Mouse (Mus musculus): ENCODE measurements at regions not wholly inside any gene's neighbourhood (a gene's known extent, or its start where the extent isn't known, plus 50 kb on each side); places are given as distances from the start of the nearest gene placed in this dataset.

- H3K4me2 ChIP-seq (ENCODE audit: low read length): no peak overlapping the region
- no peak for DNase-seq
- H3K4me3 ChIP-seq (replicated peaks; ENCODE audit: low read depth, low read length): no peak overlapping the region
- H3K4me1 ChIP-seq (ENCODE audit: control insufficient read depth, insufficient read depth, low read length): no peaks in the 10 kb centered on the region
- H3K36me3 ChIP-seq (ENCODE audit: control insufficient read depth, insufficient read depth, low read length): no peaks in the 10 kb centered on the region
- H3K27me3 ChIP-seq (ENCODE audit: control insufficient read depth, insufficient read depth, low read length): no peaks in the 10 kb centered on the region
- no peak overlapping the region for H3K9ac ChIP-seq (replicated peaks; ENCODE audit: low read length)
- H3K27ac ChIP-seq (replicated peaks; ENCODE audit: low read depth, low read length): no peak overlapping the region
- 79% methylated on average over 1 of the region's 1 CpGs for WGBS
- ATAC-seq (ENCODE audit: low FRiP score, low TSS enrichment): no peak
- H3K9me3 ChIP-seq (ENCODE audit: control insufficient read depth, low read length): no peaks in the 10 kb centered on the region
These were observed 145.9 kb downstream of the Fam84a start for GRCm38 (mm10) chr12:14005991-14006390.

GRCm38 (mm10) chr12:14001672-14002071 lies 150.2 kb downstream of the Fam84a start:
- no peaks in the 10 kb centered on the region for H3K27me3 ChIP-seq (ENCODE audit: control insufficient read depth, insufficient read depth, low read length)
- no peak overlapping the region for H3K27ac ChIP-seq (replicated peaks; ENCODE audit: low read depth, low read length)
- ATAC-seq (ENCODE audit: low FRiP score, low TSS enrichment) (no peak), DNase-seq (no peak)
- no peak overlapping the region for H3K9ac ChIP-seq (replicated peaks; ENCODE audit: low read length)
- H3K9me3 ChIP-seq (ENCODE audit: control insufficient read depth, low read length): no peaks in the 10 kb centered on the region
- no peak overlapping the region for H3K4me3 ChIP-seq (replicated peaks; ENCODE audit: low read depth, low read length)
- WGBS: 61% methylated on average over 1 of the region's 1 CpGs
- no peak overlapping the region for H3K4me2 ChIP-seq (ENCODE audit: low read length)
- H3K4me1 ChIP-seq (ENCODE audit: control insufficient read depth, insufficient read depth, low read length): no peaks in the 10 kb centered on the region
- no peaks in the 10 kb centered on the region for H3K36me3 ChIP-seq (ENCODE audit: control insufficient read depth, insufficient read depth, low read length)

- Histone ChIP-seq H3K4me3 (replicated peaks; ENCODE audit: low read depth, low read length) (no peak overlapping the region), H3K36me3 (ENCODE audit: control insufficient read depth, insufficient read depth, low read length) (no peaks in the 10 kb centered on the region), H3K9ac (replicated peaks; ENCODE audit: low read length) (no peak overlapping the region), H3K4me2 (ENCODE audit: low read length) (no peak overlapping the region), H3K27me3 (ENCODE audit: control insufficient read depth, insufficient read depth, low read length) (no peaks in the 10 kb centered on the region), H3K9me3 (ENCODE audit: control insufficient read depth, low read length) (no peaks in the 10 kb centered on the region), H3K4me1 (ENCODE audit: control insufficient read depth, insufficient read depth, low read length) (peaks cover 3% of the 10 kb centered on the region; the same call in 1 of the 2 replicates), H3K27ac (replicated peaks; ENCODE audit: low read depth, low read length) (no peak overlapping the region; the same call in 1 of the 2 replicates)
- 13% methylated on average over 1 of the region's 1 CpGs for WGBS
- DNase-seq: no peak
- ATAC-seq (ENCODE audit: low FRiP score, low TSS enrichment): peak; percentile 51
These were observed 167.5 kb downstream of the Fam84a start for GRCm38 (mm10) chr12:13984396-13984776.

- WGBS: 28% methylated on average over 7 of the region's 7 CpGs
- Histone ChIP-seq H3K27me3 (ENCODE audit: control insufficient read depth, insufficient read depth, low read length) (no peaks in the 10 kb centered on the region), H3K4me3 (replicated peaks; ENCODE audit: low read depth, low read length) (no peak overlapping the region), H3K4me2 (ENCODE audit: low read length) (no peak overlapping the region), H3K4me1 (ENCODE audit: control insufficient read depth, insufficient read depth, low read length) (peaks cover 3% of the 10 kb centered on the region; the same call in 1 of the 2 replicates), H3K9me3 (ENCODE audit: control insufficient read depth, low read length) (no peaks in the 10 kb centered on the region), H3K9ac (replicated peaks; ENCODE audit: low read length) (no peak overlapping the region), H3K36me3 (ENCODE audit: control insufficient read depth, insufficient read depth, low read length) (no peaks in the 10 kb centered on the region), H3K27ac (replicated peaks; ENCODE audit: low read depth, low read length) (no peak overlapping the region; the same call in 1 of the 2 replicates)
- peak; percentile 55 for DNase-seq
- ATAC-seq (ENCODE audit: low FRiP score, low TSS enrichment): peak; percentile 60
These were observed 168.0 kb downstream of the Fam84a start for GRCm38 (mm10) chr12:13983631-13984395.

- DNase-seq (no peak), ATAC-seq (ENCODE audit: low FRiP score, low TSS enrichment) (no peak)
- Histone ChIP-seq H3K27me3 (ENCODE audit: control insufficient read depth, insufficient read depth, low read length) (no peaks in the 10 kb centered on the region), H3K4me1 (ENCODE audit: control insufficient read depth, insufficient read depth, low read length) (no peaks in the 10 kb centered on the region), H3K9ac (replicated peaks; ENCODE audit: low read length) (no peak overlapping the region), H3K9me3 (ENCODE audit: control insufficient read depth, low read length) (no peaks in the 10 kb centered on the region), H3K27ac (replicated peaks; ENCODE audit: low read depth, low read length) (no peak overlapping the region), H3K36me3 (ENCODE audit: control insufficient read depth, insufficient read depth, low read length) (no peaks in the 10 kb centered on the region), H3K4me3 (replicated peaks; ENCODE audit: low read depth, low read length) (no peak overlapping the region), H3K4me2 (ENCODE audit: low read length) (no peak overlapping the region)
- WGBS: 92% methylated on average over 3 of the region's 3 CpGs
These were observed 187.3 kb downstream of the Fam84a start for GRCm38 (mm10) chr12:13964537-13964936.

- 94% methylated on average over 4 of the region's 4 CpGs for WGBS
These were observed 212.4 kb downstream of the Fam84a start for GRCm38 (mm10) chr12:13939494-13939893.

GRCm38 (mm10) chr12:13921066-13921465 lies 230.8 kb downstream of the Fam84a start:
- H3K9me3 ChIP-seq (ENCODE audit: control insufficient read depth, low read length): no peaks in the 10 kb centered on the region
- no peaks in the 10 kb centered on the region for H3K36me3 ChIP-seq (ENCODE audit: control insufficient read depth, insufficient read depth, low read length)
- H3K4me3 ChIP-seq (replicated peaks; ENCODE audit: low read depth, low read length): no peak overlapping the region
- ATAC-seq (ENCODE audit: low FRiP score, low TSS enrichment) (no peak), DNase-seq (no peak)
- H3K27me3 ChIP-seq (ENCODE audit: control insufficient read depth, insufficient read depth, low read length): no peaks in the 10 kb centered on the region
- no peaks in the 10 kb centered on the region for H3K4me1 ChIP-seq (ENCODE audit: control insufficient read depth, insufficient read depth, low read length)
- no peak overlapping the region for H3K27ac ChIP-seq (replicated peaks; ENCODE audit: low read depth, low read length)
- WGBS: 94% methylated on average over 1 of the region's 1 CpGs
- H3K4me2 ChIP-seq (ENCODE audit: low read length): no peak overlapping the region
- H3K9ac ChIP-seq (replicated peaks; ENCODE audit: low read length): no peak overlapping the region

More at GRCm38 (mm10) chr12:13939494-13939893, 212.4 kb downstream of the Fam84a start:
- no peak for DNase-seq
- no peak overlapping the region for H3K9ac ChIP-seq (replicated peaks; ENCODE audit: low read length)
- no peak for ATAC-seq (ENCODE audit: low FRiP score, low TSS enrichment)
- no peaks in the 10 kb centered on the region for H3K36me3 ChIP-seq (ENCODE audit: control insufficient read depth, insufficient read depth, low read length)
- H3K27me3 ChIP-seq (ENCODE audit: control insufficient read depth, insufficient read depth, low read length): no peaks in the 10 kb centered on the region
- no peaks in the 10 kb centered on the region for H3K4me1 ChIP-seq (ENCODE audit: control insufficient read depth, insufficient read depth, low read length)
- no peaks in the 10 kb centered on the region for H3K9me3 ChIP-seq (ENCODE audit: control insufficient read depth, low read length)
- H3K4me3 ChIP-seq (replicated peaks; ENCODE audit: low read depth, low read length): no peak overlapping the region
- no peak overlapping the region for H3K27ac ChIP-seq (replicated peaks; ENCODE audit: low read depth, low read length)
- no peak overlapping the region for H3K4me2 ChIP-seq (ENCODE audit: low read length)

- H3K4me2 ChIP-seq (ENCODE audit: low read length): no peak overlapping the region
- H3K9ac ChIP-seq (replicated peaks; ENCODE audit: low read length): no peak overlapping the region
- no peaks in the 10 kb centered on the region for H3K27me3 ChIP-seq (ENCODE audit: control insufficient read depth, insufficient read depth, low read length)
- H3K4me3 ChIP-seq (replicated peaks; ENCODE audit: low read depth, low read length): no peak overlapping the region
- H3K9me3 ChIP-seq (ENCODE audit: control insufficient read depth, low read length): no peaks in the 10 kb centered on the region
- no peaks in the 10 kb centered on the region for H3K36me3 ChIP-seq (ENCODE audit: control insufficient read depth, insufficient read depth, low read length)
- peak; percentile 4 for DNase-seq
- WGBS: 44% methylated on average over 3 of the region's 3 CpGs
- no peak for ATAC-seq (ENCODE audit: low FRiP score, low TSS enrichment)
- no peak overlapping the region for H3K27ac ChIP-seq (replicated peaks; ENCODE audit: low read depth, low read length)
- H3K4me1 ChIP-seq (ENCODE audit: control insufficient read depth, insufficient read depth, low read length): no peaks in the 10 kb centered on the region
These were observed 268.5 kb downstream of the Fam84a start for GRCm38 (mm10) chr12:13883317-13883716.

- DNase-seq (no peak), ATAC-seq (ENCODE audit: low FRiP score, low TSS enrichment) (no peak)
- Histone ChIP-seq H3K27ac (replicated peaks; ENCODE audit: low read depth, low read length) (no peak overlapping the region), H3K4me3 (replicated peaks; ENCODE audit: low read depth, low read length) (no peak overlapping the region), H3K27me3 (ENCODE audit: control insufficient read depth, insufficient read depth, low read length) (no peaks in the 10 kb centered on the region), H3K4me1 (ENCODE audit: control insufficient read depth, insufficient read depth, low read length) (no peaks in the 10 kb centered on the region), H3K9me3 (ENCODE audit: control insufficient read depth, low read length) (no peaks in the 10 kb centered on the region), H3K9ac (replicated peaks; ENCODE audit: low read length) (no peak overlapping the region), H3K4me2 (ENCODE audit: low read length) (no peak overlapping the region), H3K36me3 (ENCODE audit: control insufficient read depth, insufficient read depth, low read length) (no peaks in the 10 kb centered on the region)
- WGBS: 62% methylated on average over 1 of the region's 1 CpGs
These were observed 282.7 kb downstream of the Fam84a start for GRCm38 (mm10) chr12:13869161-13869560.

All from midbrain, embryonic 14.5 days (tissue).